In the genomic region with DNA sequence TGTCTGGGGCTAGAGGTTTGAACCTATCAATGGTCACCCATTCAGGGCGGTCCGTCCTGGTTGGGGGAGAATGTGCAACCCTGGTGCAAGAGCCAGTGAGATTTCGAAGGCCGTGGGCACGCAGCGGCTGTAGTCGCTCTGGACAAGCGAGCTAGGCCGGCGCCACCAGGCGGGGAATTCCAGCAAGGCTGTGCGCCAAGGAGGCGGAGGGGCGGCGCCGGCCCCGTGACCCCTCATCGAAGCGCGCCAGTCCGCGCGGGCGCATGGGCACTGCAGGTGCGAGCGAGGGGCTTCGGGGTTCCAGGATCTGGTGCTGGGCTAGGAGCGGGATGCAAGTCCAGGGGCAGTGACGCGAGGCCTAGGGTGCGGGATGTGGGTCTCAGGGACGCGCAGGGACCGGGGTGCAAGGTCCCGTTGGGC, we compare ENCODE assay signal across 8 mouse cellular contexts. TPM values are rescaled to one million over a fixed set of nuclear protein-coding genes. Genes with fewer than 3 reads are reported as not detected.
DNase-seq lines count a peak whose midpoint lies in the region; ATAC-seq lines count a peak whose summit lies in the region.

No protein-coding gene starts in this region.

- no peaks in the 10 kb centered on the region; the same call in 1 of the 2 replicates for H3K4me1 ChIP-seq in embryonic facial prominence, embryonic 11.5 days (ENCODE audit: control insufficient read depth, insufficient read depth, low read length)
- H3K4me1 ChIP-seq in heart, embryonic 10.5 days, result peaks cover 50% of the 10 kb centered on the region
- peaks cover 51% of the 10 kb centered on the region for H3K4me1 ChIP-seq in kidney, embryonic 15.5 days
- peaks cover 48% of the 10 kb centered on the region for H3K4me1 ChIP-seq in liver, embryonic 13.5 days (replicated peaks)
- peaks cover 33% of the 10 kb centered on the region for H3K4me1 ChIP-seq in stomach, embryonic 15.5 days

- H3K27ac ChIP-seq in embryonic facial prominence, embryonic 11.5 days (replicated peaks; ENCODE audit: low read depth, low read length), result no peak overlapping the region
- H3K27ac ChIP-seq in heart, embryonic 10.5 days, result peak overlapping the region; percentile 93
- peak overlapping the region; percentile 89 for H3K27ac ChIP-seq in kidney, embryonic 15.5 days
- peak overlapping the region; percentile 69 for H3K27ac ChIP-seq in liver, embryonic 13.5 days
- peak overlapping the region; percentile 82 for H3K27ac ChIP-seq in stomach, embryonic 15.5 days

- no peaks in the 10 kb centered on the region for H3K36me3 ChIP-seq in embryonic facial prominence, embryonic 11.5 days (replicated peaks; ENCODE audit: control insufficient read depth, insufficient read depth, low read depth, low read length)
- no peaks in the 10 kb centered on the region for H3K36me3 ChIP-seq in heart, embryonic 10.5 days
- no peaks in the 10 kb centered on the region for H3K36me3 ChIP-seq in kidney, embryonic 15.5 days
- H3K36me3 ChIP-seq in liver, embryonic 13.5 days, result no peaks in the 10 kb centered on the region
- no peaks in the 10 kb centered on the region for H3K36me3 ChIP-seq in stomach, embryonic 15.5 days

- H3K4me2 ChIP-seq in embryonic facial prominence, embryonic 11.5 days (ENCODE audit: low read depth, low read length), result peak overlapping the region; percentile 98
- H3K4me2 ChIP-seq in kidney, embryonic 15.5 days, result peak overlapping the region; percentile 98
- peak overlapping the region; percentile 95 for H3K4me2 ChIP-seq in liver, embryonic 13.5 days
- H3K4me2 ChIP-seq in stomach, embryonic 15.5 days, result peak overlapping the region; percentile 90

- H3K9me3 ChIP-seq in embryonic facial prominence, embryonic 11.5 days (replicated peaks; ENCODE audit: control insufficient read depth, low read length), result no peaks in the 10 kb centered on the region
- no peaks in the 10 kb centered on the region for H3K9me3 ChIP-seq in heart, embryonic 10.5 days
- no peaks in the 10 kb centered on the region for H3K9me3 ChIP-seq in kidney, embryonic 15.5 days (replicated peaks)
- H3K9me3 ChIP-seq in liver, embryonic 13.5 days (replicated peaks), result no peaks in the 10 kb centered on the region
- no peaks in the 10 kb centered on the region for H3K9me3 ChIP-seq in stomach, embryonic 15.5 days

- ATAC-seq in embryonic facial prominence, embryonic 11.5 days (replicated peaks; ENCODE audit: insufficient number of reproducible peaks, low FRiP score, low TSS enrichment, low read depth), result peak; percentile 30; the same call in 1 of the 2 replicates
- ATAC-seq in kidney, embryonic 15.5 days (replicated peaks; ENCODE audit: low FRiP score), result peak; percentile 68
- ATAC-seq in liver, embryonic 13.5 days (ENCODE audit: low read depth), result peak; percentile 15; the same call in 1 of the 2 replicates
- ATAC-seq in stomach, embryonic 15.5 days (ENCODE audit: insufficient read depth, low FRiP score, low read depth), result peak; percentile 41; the same call in 1 of the 2 replicates

- H3K9ac ChIP-seq in embryonic facial prominence, embryonic 11.5 days (replicated peaks; ENCODE audit: low read length), result peak overlapping the region; percentile 54
- peak overlapping the region; percentile 63 for H3K9ac ChIP-seq in kidney, embryonic 15.5 days
- peak overlapping the region; percentile 70 for H3K9ac ChIP-seq in liver, embryonic 13.5 days
- peak overlapping the region; percentile 40; the same call in 1 of the 2 replicates for H3K9ac ChIP-seq in stomach, embryonic 15.5 days

- under 1% methylated on average over 34 of the region's 35 CpGs for WGBS in embryonic facial prominence, embryonic 11.5 days
- 0% methylated on average over 35 of the region's 35 CpGs for WGBS in heart, embryonic 10.5 days
- WGBS in kidney, embryonic 15.5 days, result under 1% methylated on average over 35 of the region's 35 CpGs
- WGBS in liver, embryonic 13.5 days (ENCODE audit: insufficient replicate concordance), result under 1% methylated on average over 35 of the region's 35 CpGs
- WGBS in stomach, embryonic 15.5 days, result under 1% methylated on average over 35 of the region's 35 CpGs

- H3K4me3 ChIP-seq in embryonic facial prominence, embryonic 11.5 days (ENCODE audit: low read depth, low read length), result peak overlapping the region; percentile 50
- peak overlapping the region; percentile 79 for H3K4me3 ChIP-seq in heart, embryonic 10.5 days
- H3K4me3 ChIP-seq in kidney, embryonic 15.5 days (replicated peaks), result peak overlapping the region; percentile 70
- peak overlapping the region; percentile 81 for H3K4me3 ChIP-seq in liver, embryonic 13.5 days (replicated peaks)
- H3K4me3 ChIP-seq in stomach, embryonic 15.5 days (replicated peaks), result peak overlapping the region; percentile 73

- H3K27me3 ChIP-seq in embryonic facial prominence, embryonic 11.5 days (ENCODE audit: control insufficient read depth, insufficient read depth, low read length), result peaks cover 50% of the 10 kb centered on the region
- peaks cover 50% of the 10 kb centered on the region for H3K27me3 ChIP-seq in heart, embryonic 10.5 days (ENCODE audit: insufficient read depth, poor library complexity, severe bottlenecking)
- H3K27me3 ChIP-seq in kidney, embryonic 15.5 days, result peaks cover 35% of the 10 kb centered on the region
- peaks cover 35% of the 10 kb centered on the region for H3K27me3 ChIP-seq in liver, embryonic 13.5 days
- H3K27me3 ChIP-seq in stomach, embryonic 15.5 days (replicated peaks), result no peaks in the 10 kb centered on the region

- DNase-seq in 3134 (ENCODE audit: extremely low read depth, insufficient read length, low spot score), result peak; percentile 94
- DNase-seq in adrenal gland, postnatal 14 days, result peak; percentile 94
- DNase-seq in embryonic facial prominence, embryonic 11.5 days (ENCODE audit: low spot score), result peak; percentile 81
- peak; percentile 92 for DNase-seq in heart, embryonic 10.5 days (ENCODE audit: low spot score)
- DNase-seq in liver, embryonic 13.5 days, result no peak
- DNase-seq in neural tube, embryonic 10.5 days (ENCODE audit: extremely low spot score, low spot score), result peak; percentile 80

RNA-seq across cellular contexts. Expression of a gene that starts 3.0 kb away (rescaled TPM):
- 25.6 and 28.0 TPM in 2 replicates for total RNA-seq in adrenal gland, postnatal 14 days (2021)
- polyA plus RNA-seq in embryonic facial prominence, embryonic 11.5 days (2014; fragmentation: Nextera tagmentation; extraction: Ambion mirVana), result 1.7 and 1.8 TPM in 2 replicates
- 7.5 and 9.5 TPM in 2 replicates for polyA plus RNA-seq in heart, embryonic 10.5 days (2016; fragmentation: Nextera tagmentation; extraction: Ambion mirVana)
- polyA plus RNA-seq in kidney, embryonic 15.5 days (2015; fragmentation: Nextera tagmentation; extraction: Ambion mirVana), result 5.3 and 5.8 TPM in 2 replicates
- polyA plus RNA-seq in liver, embryonic 13.5 days (2015; fragmentation: Nextera tagmentation; extraction: Ambion mirVana), result 3.1 and 3.2 TPM in 2 replicates
- 7.3 and 7.6 TPM in 2 replicates for polyA plus RNA-seq in stomach, embryonic 15.5 days (2015; fragmentation: Nextera tagmentation; extraction: Ambion mirVana)

RNA-seq across cellular contexts. Expression of a gene that starts 34.5 kb away (rescaled TPM):
- 7.5 and 9.7 TPM in 2 replicates for total RNA-seq in adrenal gland, postnatal 14 days (2021)
- polyA plus RNA-seq in embryonic facial prominence, embryonic 11.5 days (2014; fragmentation: Nextera tagmentation; extraction: Ambion mirVana), result 5.5 and 7.1 TPM in 2 replicates
- polyA plus RNA-seq in heart, embryonic 10.5 days (2016; fragmentation: Nextera tagmentation; extraction: Ambion mirVana), result 10.8 and 11.2 TPM in 2 replicates
- 8.7 and 10.8 TPM in 2 replicates for polyA plus RNA-seq in kidney, embryonic 15.5 days (2015; fragmentation: Nextera tagmentation; extraction: Ambion mirVana)
- polyA plus RNA-seq in liver, embryonic 13.5 days (2015; fragmentation: Nextera tagmentation; extraction: Ambion mirVana), result 1.4 and 1.8 TPM in 2 replicates
- polyA plus RNA-seq in stomach, embryonic 15.5 days (2015; fragmentation: Nextera tagmentation; extraction: Ambion mirVana), result 9.2 and 9.9 TPM in 2 replicates

RNA-seq across cellular contexts. Expression of a gene that starts 34.5 kb away (rescaled TPM):
- total RNA-seq in adrenal gland, postnatal 14 days (2021), result 14.8 and 15.7 TPM in 2 replicates
- polyA plus RNA-seq in embryonic facial prominence, embryonic 11.5 days (2014; fragmentation: Nextera tagmentation; extraction: Ambion mirVana), result 4.5 and 6.2 TPM in 2 replicates
- 7.1 and 7.9 TPM in 2 replicates for polyA plus RNA-seq in heart, embryonic 10.5 days (2016; fragmentation: Nextera tagmentation; extraction: Ambion mirVana)
- polyA plus RNA-seq in kidney, embryonic 15.5 days (2015; fragmentation: Nextera tagmentation; extraction: Ambion mirVana), result 6.6 and 8.9 TPM in 2 replicates
- polyA plus RNA-seq in liver, embryonic 13.5 days (2015; fragmentation: Nextera tagmentation; extraction: Ambion mirVana), result 2.2 and 2.7 TPM in 2 replicates
- polyA plus RNA-seq in stomach, embryonic 15.5 days (2015; fragmentation: Nextera tagmentation; extraction: Ambion mirVana), result 8.2 and 8.3 TPM in 2 replicates

Comparison
In these comparisons a context has a peak if more than half of its experiments do, and no peak if none do; other contexts are left out.
1. ATAC-seq: peak in every context shown above with its lines; median percentile 68 in kidney, embryonic 15.5 days; 41 in stomach, embryonic 15.5 days; 30 in embryonic facial prominence, embryonic 11.5 days; 15 in liver, embryonic 13.5 days.